Mouse (Mus musculus) ES-Bruce4 (cell line): ENCODE results near the gene Ptpn22. TPM values are rescaled to one million over a fixed set of nuclear protein-coding genes. Genes with fewer than 3 reads are reported as not detected.

Experiments used
- H3K27ac ChIP-seq: 2 replicates; pipeline ENCODE4 v1.5.1; 2012; ENCODE audit warnings: low read length, inconsistent platforms; ENCODE audit not compliant: insufficient read depth
- H3K27me3 ChIP-seq: 2 replicates; pipeline ENCODE4 v1.6.1; 2012; ENCODE audit warnings: mild to moderate bottlenecking, low read length, inconsistent platforms; ENCODE audit not compliant: control insufficient read depth, poor library complexity, insufficient read depth, severe bottlenecking
- H3K36me3 ChIP-seq: 2 replicates; pipeline ENCODE4 v1.6.1; 2012; ENCODE audit warnings: inconsistent platforms, mild to moderate bottlenecking, low read length, moderate library complexity; ENCODE audit not compliant: control insufficient read depth, poor library complexity, insufficient read depth, severe bottlenecking
- H3K4me1 ChIP-seq: one replicate; pipeline ENCODE4 v1.8.1; 2011; ENCODE audit warnings: low read length; ENCODE audit not compliant: control insufficient read depth, insufficient read depth
- H3K4me3 ChIP-seq: 2 replicates; pipeline ENCODE4 v1.5.1; 2011; ENCODE audit warnings: low read depth, mild to moderate bottlenecking, low read length
- H3K9ac ChIP-seq: 2 replicates; pipeline ENCODE4 v1.6.1; 2012; ENCODE audit warnings: low read depth, mild to moderate bottlenecking, inconsistent platforms; ENCODE audit not compliant: poor library complexity, severe bottlenecking
- H3K9me3 ChIP-seq: replicated peaks from 2 replicates; pipeline ENCODE4 v1.6.1; 2012; ENCODE audit warnings: mild to moderate bottlenecking, low read length, inconsistent platforms; ENCODE audit not compliant: control insufficient read depth, poor library complexity, insufficient read depth, severe bottlenecking
- CTCF ChIP-seq: IDR thresholded peaks from one replicate; pipeline ENCODE4 v1.8.1; 2011; ENCODE audit warnings: low read depth, low read length
- EP300 ChIP-seq: IDR thresholded peaks from 2 replicates; pipeline ENCODE4 v1.6.1; 2011; ENCODE audit warnings: low read depth, low read length; ENCODE audit not compliant: insufficient read depth
- POLR2A ChIP-seq: IDR thresholded peaks from one replicate; pipeline ENCODE4 v1.8.1; 2011; ENCODE audit warnings: low read length; ENCODE audit not compliant: insufficient read depth
- polyA plus RNA-seq: library from polyadenylated mRNA; stranded (reverse); fragments of >200 nt; gene quantifications from 2 replicates; pipeline ENCODE4 v1.2.4, GENCODE M21; 2011; ENCODE audit warnings: low read depth; ENCODE audit not compliant: missing spikeins, insufficient read depth, insufficient read length

The Ptpn22 gene
- polyA plus RNA-seq, 1 experiment = 1.6 TPM

GRCm38 (mm10) chr3:103831146-103831545, 28.4 kb upstream of the Ptpn22 start:
- TF ChIP-seq POLR2A = no peak
- no peak for TF ChIP-seq EP300
- no peak for TF ChIP-seq CTCF
- Histone ChIP-seq H3K27ac (no peak overlapping the region), H3K9me3 (no peaks in the 10 kb centered on the region), H3K27me3 (no peaks in the 10 kb centered on the region), H3K9ac (no peak overlapping the region), H3K4me3 (no peak overlapping the region), H3K36me3 (no peaks in the 10 kb centered on the region), H3K4me1 (no peaks in the 10 kb centered on the region)

GRCm38 (mm10) chr3:103832426-103832825, 27.2 kb upstream of the Ptpn22 start, which contains the start of gene Bcl2l15:
Bcl2l15 (plus strand) TSS chr3:103832601.
- Histone ChIP-seq H3K9ac (no peak within 1 kb of the TSS), H3K4me1 (no peaks in the 10 kb centered on the region), H3K27ac (no peak within 1 kb of the TSS), H3K9me3 (no peaks in the 10 kb centered on the region), H3K36me3 (no peaks in the 10 kb centered on the region), H3K27me3 (no peaks in the 10 kb centered on the region), H3K4me3 (no peak within 1 kb of the TSS)
- TF ChIP-seq CTCF (no peak), POLR2A (no peak)

- TF ChIP-seq EP300 (no peak), POLR2A (no peak), CTCF (no peak)
- no peaks in the 10 kb centered on the region for H3K27me3 ChIP-seq
- H3K36me3 ChIP-seq = no peaks in the 10 kb centered on the region
- no peak overlapping the region for H3K9ac ChIP-seq
- no peak overlapping the region for H3K27ac ChIP-seq
- H3K4me1 ChIP-seq = no peaks in the 10 kb centered on the region
- no peaks in the 10 kb centered on the region for H3K9me3 ChIP-seq
- no peak overlapping the region for H3K4me3 ChIP-seq
These were observed 25.6 kb upstream of the Ptpn22 start for GRCm38 (mm10) chr3:103834001-103834400.

- H3K9ac ChIP-seq = no peak overlapping the region
- H3K4me3 ChIP-seq = no peak overlapping the region
- no peaks in the 10 kb centered on the region for H3K4me1 ChIP-seq
- H3K27me3 ChIP-seq = no peaks in the 10 kb centered on the region
- H3K27ac ChIP-seq = no peak overlapping the region
- no peaks in the 10 kb centered on the region for H3K36me3 ChIP-seq
- no peak for TF ChIP-seq CTCF
- TF ChIP-seq EP300 = no peak
- no peak for TF ChIP-seq POLR2A
- no peaks in the 10 kb centered on the region for H3K9me3 ChIP-seq
These were observed 24.2 kb upstream of the Ptpn22 start for GRCm38 (mm10) chr3:103835272-103835950.

- Histone ChIP-seq H3K9ac (no peak overlapping the region), H3K36me3 (no peaks in the 10 kb centered on the region), H3K4me1 (no peaks in the 10 kb centered on the region), H3K9me3 (peaks cover 4% of the 10 kb centered on the region), H3K4me3 (no peak overlapping the region), H3K27ac (no peak overlapping the region), H3K27me3 (no peaks in the 10 kb centered on the region)
- no peak for TF ChIP-seq POLR2A
These were observed 23.7 kb upstream of the Ptpn22 start for GRCm38 (mm10) chr3:103835951-103836310.

- no peaks in the 10 kb centered on the region for H3K27me3 ChIP-seq
- H3K4me3 ChIP-seq = no peak overlapping the region
- H3K36me3 ChIP-seq = no peaks in the 10 kb centered on the region
- H3K9ac ChIP-seq = no peak overlapping the region
- H3K9me3 ChIP-seq = peaks cover 9% of the 10 kb centered on the region
- H3K4me1 ChIP-seq = no peaks in the 10 kb centered on the region
- TF ChIP-seq CTCF (no peak), POLR2A (no peak), EP300 (no peak)
- no peak overlapping the region for H3K27ac ChIP-seq
These were observed 23.1 kb upstream of the Ptpn22 start for GRCm38 (mm10) chr3:103836453-103836852.
